ENCODE assay signal across 8 mouse cellular contexts in the genomic region with DNA sequence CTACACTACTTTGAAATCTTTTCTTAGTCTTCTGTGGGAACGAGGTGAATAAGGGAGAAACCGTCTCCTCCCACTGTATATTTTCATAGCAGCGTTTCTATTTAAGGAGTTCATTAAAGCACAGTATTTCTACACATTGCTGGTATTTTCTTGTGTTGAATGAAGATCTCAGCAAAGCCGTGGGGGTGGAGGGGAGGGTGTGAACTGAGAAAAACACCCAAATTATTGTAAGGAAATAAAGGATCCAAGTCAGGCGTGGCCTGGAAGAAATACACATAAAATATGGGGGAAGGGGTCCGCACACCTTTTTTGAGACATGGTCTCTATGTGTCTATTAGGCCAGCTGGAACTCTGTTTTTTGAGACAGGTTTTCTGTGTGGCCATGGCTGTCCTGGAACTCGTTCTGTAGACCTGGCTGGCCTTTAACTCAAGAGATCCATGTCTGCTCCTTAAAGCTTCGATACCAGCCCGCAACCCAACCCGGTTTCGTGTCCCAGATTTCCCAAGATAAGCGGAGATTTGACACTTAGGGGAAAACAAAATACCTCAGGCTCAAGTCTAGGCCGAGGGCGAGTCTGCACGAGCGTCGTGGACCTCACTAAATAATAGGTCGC. TPM values are rescaled to one million over a fixed set of nuclear protein-coding genes. Genes with fewer than 3 reads are reported as not detected.
DNase-seq lines count a peak whose midpoint lies in the region; ATAC-seq and TF ChIP-seq lines count a peak whose summit lies in the region.

No protein-coding gene starts in this region.

- DNase-seq in heart, adult 8-10 months (ENCODE audit: low spot score), result no peak
- DNase-seq in G1E (ENCODE audit: low spot score), result no peak
- no peak for DNase-seq in adrenal gland, adult 18-20 months (ENCODE audit: low spot score in 2 of 2)
- DNase-seq in spleen, postnatal 36 days (ENCODE audit: low spot score in 2 of 2), result no peak
- no peak for DNase-seq in right cerebral cortex, adult 18-20 months

- peak overlapping the region; percentile 85 for H3K4me2 ChIP-seq in heart, embryonic 14.5 days (ENCODE audit: low read length)
- H3K4me2 ChIP-seq in forebrain, embryonic 16.5 days (ENCODE audit: low read length), result peak overlapping the region; percentile 93

- H3K27me3 ChIP-seq in heart, embryonic 14.5 days (ENCODE audit: control insufficient read depth, insufficient read depth, low read length), result no peaks in the 10 kb centered on the region
- H3K27me3 ChIP-seq in G1E (ENCODE audit: insufficient read depth, low read length), result no peaks in the 10 kb centered on the region
- H3K27me3 ChIP-seq in forebrain, embryonic 16.5 days (replicated peaks; ENCODE audit: control insufficient read depth, insufficient read depth, low read length), result no peaks in the 10 kb centered on the region
- H3K27me3 ChIP-seq in megakaryocyte, embryonic 14.5 days (replicated peaks), result no peaks in the 10 kb centered on the region

- H3K9ac ChIP-seq in heart, embryonic 14.5 days (ENCODE audit: low read length), result peak overlapping the region; percentile 84
- peak overlapping the region; percentile 92 for H3K9ac ChIP-seq in forebrain, embryonic 16.5 days (replicated peaks; ENCODE audit: low read depth, low read length)

- H3K4me1 ChIP-seq in heart, embryonic 14.5 days (ENCODE audit: control insufficient read depth in 2 of 2, insufficient read depth in 2 of 2, low read length in 2 of 2), result peaks cover 14 to 21% of the 10 kb centered on the region in 2 experiments
- peaks cover 53% of the 10 kb centered on the region for H3K4me1 ChIP-seq in G1E (ENCODE audit: insufficient read depth, low read depth, low read length)
- H3K4me1 ChIP-seq in forebrain, embryonic 16.5 days (replicated peaks; ENCODE audit: control insufficient read depth, insufficient read depth, low read length), result peaks cover 35% of the 10 kb centered on the region
- H3K4me1 ChIP-seq in megakaryocyte, embryonic 14.5 days, result peaks cover 73% of the 10 kb centered on the region

- peaks cover 31% of the 10 kb centered on the region for H3K36me3 ChIP-seq in heart, embryonic 14.5 days (ENCODE audit: control insufficient read depth, insufficient read depth, low read length)
- H3K36me3 ChIP-seq in G1E (replicated peaks), result peaks cover 59% of the 10 kb centered on the region
- H3K36me3 ChIP-seq in forebrain, embryonic 16.5 days (ENCODE audit: control insufficient read depth, insufficient read depth), result peaks cover 6% of the 10 kb centered on the region; the same call in 1 of the 2 replicates
- H3K36me3 ChIP-seq in megakaryocyte, embryonic 14.5 days (replicated peaks; ENCODE audit: low read length), result peaks cover 65% of the 10 kb centered on the region

- WGBS in heart, embryonic 14.5 days, result 19% methylated on average over 18 of the region's 18 CpGs
- WGBS in forebrain, embryonic 16.5 days, result 16% methylated on average over 18 of the region's 18 CpGs

- peak overlapping the region; percentile 97 to 99 for H3K27ac ChIP-seq in heart, embryonic 14.5 days (replicated peaks in 1 of 2; ENCODE audit: control insufficient read depth in 1 of 2, insufficient read depth in 1 of 2, low read depth in 2 of 2, low read length in 2 of 2)
- H3K27ac ChIP-seq in forebrain, embryonic 16.5 days (ENCODE audit: low read length), result peak overlapping the region; percentile 100

- no peak for ATAC-seq in heart, embryonic 14.5 days (ENCODE audit: insufficient number of reproducible peaks, insufficient read depth, low FRiP score, low read depth)
- ATAC-seq in G1E (ENCODE audit: extremely low read depth, insufficient number of reproducible peaks, low FRiP score, poor library complexity, severe bottlenecking), result no peak; the same call in 1 of the 2 replicates
- peak; percentile 9 for ATAC-seq in forebrain, embryonic 16.5 days

- no peaks in the 10 kb centered on the region for H3K9me3 ChIP-seq in heart, embryonic 14.5 days (ENCODE audit: control insufficient read depth, low read length)
- no peaks in the 10 kb centered on the region for H3K9me3 ChIP-seq in G1E (replicated peaks)
- no peaks in the 10 kb centered on the region for H3K9me3 ChIP-seq in forebrain, embryonic 16.5 days (ENCODE audit: control insufficient read depth, low read length)
- H3K9me3 ChIP-seq in megakaryocyte, embryonic 14.5 days, result no peaks in the 10 kb centered on the region

- no peak for TF ChIP-seq CTCF in G1E (IDR thresholded peaks at IDR 0.05; ENCODE audit: low read depth, low read length)

- H3K4me3 ChIP-seq in heart, embryonic 14.5 days (ENCODE audit: control insufficient read depth in 1 of 2, insufficient read depth in 1 of 2, low read depth in 1 of 2, low read length in 2 of 2), result peak overlapping the region; percentile 62 to 83
- peak overlapping the region; percentile 94 for H3K4me3 ChIP-seq in G1E (ENCODE audit: low read depth, low read length)
- peak overlapping the region; percentile 71 for H3K4me3 ChIP-seq in forebrain, embryonic 16.5 days (replicated peaks; ENCODE audit: low read length)
- H3K4me3 ChIP-seq in megakaryocyte, embryonic 14.5 days (replicated peaks), result peak overlapping the region; percentile 95

RNA-seq across cellular contexts. Expression of gene Sf3b4, which starts 0.4 kb away (rescaled TPM):
- polyA plus RNA-seq in heart, embryonic 14.5 days (2014; fragmentation: Nextera tagmentation; extraction: Ambion mirVana), result 83.7 and 88.8 TPM in 2 replicates
- total RNA-seq in heart, adult 8-10 months (2022), result 10 to 100 TPM; 14.1 to 17.2 (median 16.2) TPM
- total RNA-seq in G1E (2014; fragmentation: Nextera tagmentation) (138 and 179 TPM in 2 replicates), G1E (2017) (24.8 and 29.3 TPM in 2 replicates)
- polyA plus RNA-seq in G1E (2012), result 724 and 955 TPM in 2 replicates
- 155 and 157 TPM in 2 replicates for polyA plus RNA-seq in forebrain, embryonic 16.5 days (2015; fragmentation: Nextera tagmentation; extraction: Ambion mirVana)
- polyA plus RNA-seq in megakaryocyte, embryonic 14.5 days (2012; ENCODE audit: insufficient read depth, low replicate concordance), result 463 and 1,018 TPM in 2 replicates
- total RNA-seq in adrenal gland, adult 18-20 months (2021), result 10 to 100 TPM; 56.6 to 57.0 TPM

RNA-seq across cellular contexts. Expression of gene Sv2a, which starts 9.3 kb away (rescaled TPM):
- polyA plus RNA-seq in heart, embryonic 14.5 days (2014; fragmentation: Nextera tagmentation; extraction: Ambion mirVana), result 10.8 and 12.0 TPM in 2 replicates
- total RNA-seq in heart, adult 8-10 months (2022), result 1 to 10 TPM; 1.6 to 7.0 (median 4.2) TPM
- total RNA-seq in G1E (2014; fragmentation: Nextera tagmentation) (0.45 TPM in 1 of 2 replicates, not detected in the other), G1E (2017) (0.11 and 0.23 TPM in 2 replicates)
- polyA plus RNA-seq in G1E (2012), result 0.07 and 0.12 TPM in 2 replicates
- polyA plus RNA-seq in forebrain, embryonic 16.5 days (2015; fragmentation: Nextera tagmentation; extraction: Ambion mirVana), result 70.3 and 87.3 TPM in 2 replicates
- polyA plus RNA-seq in megakaryocyte, embryonic 14.5 days (2012; ENCODE audit: insufficient read depth, low replicate concordance), result 1.9 and 7.6 TPM in 2 replicates
- total RNA-seq in adrenal gland, adult 18-20 months (2021), result 1 to 10 TPM; 9.3 to 9.4 TPM

RNA-seq across cellular contexts. Expression of gene Mtmr11, which starts 9.9 kb away (rescaled TPM):
- polyA plus RNA-seq in heart, embryonic 14.5 days (2014; fragmentation: Nextera tagmentation; extraction: Ambion mirVana), result 7.7 and 7.9 TPM in 2 replicates
- total RNA-seq in heart, adult 8-10 months (2022), result 1 to 10 TPM; 1.7 to 3.0 (median 2.2) TPM
- 5.7 TPM in 1 of 2 replicates, not detected in the other for total RNA-seq in G1E (2014; fragmentation: Nextera tagmentation)
- total RNA-seq in G1E (2017), result 2.7 and 3.5 TPM in 2 replicates
- polyA plus RNA-seq in G1E (2012), result not detected in 2 replicates
- polyA plus RNA-seq in forebrain, embryonic 16.5 days (2015; fragmentation: Nextera tagmentation; extraction: Ambion mirVana), result 7.8 and 11.5 TPM in 2 replicates
- polyA plus RNA-seq in megakaryocyte, embryonic 14.5 days (2012; ENCODE audit: insufficient read depth, low replicate concordance), result 0.57 TPM in 1 of 2 replicates, not detected in the other
- 10 to 100 TPM; 19.4 to 28.7 TPM for total RNA-seq in adrenal gland, adult 18-20 months (2021)

RNA-seq across cellular contexts. Expression of gene Bola1, which starts 47.8 kb away (rescaled TPM):
- polyA plus RNA-seq in heart, embryonic 14.5 days (2014; fragmentation: Nextera tagmentation; extraction: Ambion mirVana), result 50.2 and 56.1 TPM in 2 replicates
- total RNA-seq in heart, adult 8-10 months (2022), result 10 to 100 TPM; 24.1 to 35.6 (median 29.8) TPM
- total RNA-seq in G1E (2014; fragmentation: Nextera tagmentation) (19.6 and 19.8 TPM in 2 replicates), G1E (2017) (48.2 and 60.6 TPM in 2 replicates)
- 115 and 144 TPM in 2 replicates for polyA plus RNA-seq in G1E (2012)
- 64.1 and 64.3 TPM in 2 replicates for polyA plus RNA-seq in forebrain, embryonic 16.5 days (2015; fragmentation: Nextera tagmentation; extraction: Ambion mirVana)
- 29.8 and 114 TPM in 2 replicates for polyA plus RNA-seq in megakaryocyte, embryonic 14.5 days (2012; ENCODE audit: insufficient read depth, low replicate concordance)
- 10 to 100 TPM; 30.3 to 35.8 TPM for total RNA-seq in adrenal gland, adult 18-20 months (2021)

RNA-seq across cellular contexts. Expression of gene Hist2h2ab, which starts 48.0 kb away (rescaled TPM):
- polyA plus RNA-seq in heart, embryonic 14.5 days (2014; fragmentation: Nextera tagmentation; extraction: Ambion mirVana), result 1.3 TPM in 1 of 2 replicates, not detected in the other
- total RNA-seq in heart, adult 8-10 months (2022), result 1 to 10 TPM; 1.4 to 3.6 (median 2.9) TPM
- total RNA-seq in G1E (2014; fragmentation: Nextera tagmentation), result 38.7 and 50.5 TPM in 2 replicates
- 435 and 467 TPM in 2 replicates for total RNA-seq in G1E (2017)
- polyA plus RNA-seq in G1E (2012), result 0.14 and 1.2 TPM in 2 replicates
- polyA plus RNA-seq in forebrain, embryonic 16.5 days (2015; fragmentation: Nextera tagmentation; extraction: Ambion mirVana), result not detected in 2 replicates
- not detected in 2 replicates for polyA plus RNA-seq in megakaryocyte, embryonic 14.5 days (2012; ENCODE audit: insufficient read depth, low replicate concordance)
- total RNA-seq in adrenal gland, adult 18-20 months (2021), result 1 to 10 TPM; 4.9 to 5.1 TPM
